Mouse (Mus musculus) forebrain, postnatal 0 days (tissue): ENCODE results near the gene Fkbp4. TPM values are rescaled to one million over a fixed set of nuclear protein-coding genes. Genes with fewer than 3 reads are reported as not detected.

Experiments
- ATAC-seq: fragments of 200-750 bp; cut with Nextera tagmentation; 2 replicates; pipeline ENCODE4 v1.8.0; 2017; ENCODE audit warnings: mild to moderate bottlenecking, moderate library complexity
- DNase-seq: peaks from one replicate; pipeline ENCODE4 v3.0.0-alpha.2; 2015
- H3K27ac ChIP-seq: fragments of 300-500 bp; sonication (generic); 2 replicates; pipeline ENCODE4 v1.5.1; 2014; ENCODE audit warnings: low read depth, mild to moderate bottlenecking, antibody characterized with exemption, low read length, moderate library complexity, mixed read lengths
- H3K27me3 ChIP-seq: fragments of 300-500 bp; sonication (generic); 2 replicates; pipeline ENCODE4 v1.6.1; 2014; ENCODE audit warnings: mild to moderate bottlenecking, low read length, mixed read lengths; ENCODE audit not compliant: insufficient read depth
- H3K36me3 ChIP-seq: fragments of 300-500 bp; sonication (generic); 2 replicates; pipeline ENCODE4 v1.6.1; 2014; ENCODE audit warnings: mild to moderate bottlenecking, moderate library complexity; ENCODE audit not compliant: insufficient read depth
- H3K4me1 ChIP-seq: fragments of 300-500 bp; sonication (generic); 2 replicates; pipeline ENCODE4 v1.6.1; 2014; ENCODE audit warnings: antibody characterized with exemption; ENCODE audit not compliant: insufficient read depth
- H3K4me2 ChIP-seq: fragments of 300-500 bp; sonication (generic); 2 replicates; pipeline ENCODE4 v1.6.1; 2014; ENCODE audit warnings: low read depth, mild to moderate bottlenecking, moderate library complexity
- H3K4me3 ChIP-seq: fragments of 300-500 bp; sonication (generic); 2 replicates; pipeline ENCODE4 v1.5.1; 2014; ENCODE audit warnings: low read depth, low read length, mixed read lengths
- H3K9ac ChIP-seq: fragments of 300-500 bp; sonication (generic); 2 replicates; pipeline ENCODE4 v1.6.1; 2014; ENCODE audit warnings: mild to moderate bottlenecking
- H3K9me3 ChIP-seq: fragments of 300-500 bp; sonication (generic); 2 replicates; pipeline ENCODE4 v1.6.1; 2016; ENCODE audit warnings: low read length
- CTCF ChIP-seq: sonication (generic); IDR thresholded peaks from 2 replicates; pipeline ENCODE4 v1.5.1; 2016; ENCODE audit warnings: antibody characterized with exemption, control low read depth, low read depth
- WGBS: fragments of 180-500 bp; shearing (Covaris S2); extraction: QIAGEN DNeasy Blood & Tissue Kit; methylation state at CpG from one replicate; pipeline ENCODE4 v1.1.7; 2014; 5-methylcytosine and 5-hydroxymethylcytosine counted together
- polyA plus RNA-seq: library from polyadenylated mRNA; unstranded; fragments of >200 nt; fragmentation: Nextera tagmentation; extraction: Ambion mirVana; gene quantifications from 2 replicates; pipeline ENCODE4 v1.2.1, GENCODE M21; 2015
- total RNA-seq: library from RNA; depleted of rRNA; stranded (reverse); fragments of >200 nt; gene quantifications from 2 replicates; pipeline ENCODE4 v1.2.3, GENCODE M21; 2014

Gene Fkbp4
- total and polyA plus RNA-seq, 2 experiments from 2014 or later, result 201 to 253 TPM

DNA sequence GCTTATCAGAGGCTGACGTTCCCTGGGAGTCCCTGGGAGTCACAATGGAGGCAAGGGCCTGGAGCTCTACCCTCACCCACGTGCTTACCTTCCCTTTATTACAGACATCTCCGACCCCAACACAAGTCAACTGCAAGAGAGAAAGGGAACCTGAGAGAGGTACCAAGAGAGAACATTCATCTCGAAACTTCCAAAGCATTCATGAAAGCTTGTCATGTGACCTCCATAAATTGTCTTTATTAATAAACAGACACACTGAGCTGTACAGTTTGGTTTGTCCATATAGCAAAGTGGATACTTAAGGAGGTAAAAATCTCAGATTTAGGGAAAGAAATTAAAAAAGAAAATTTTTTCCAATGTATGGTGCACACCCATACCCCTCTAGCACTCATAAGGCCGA is 22.3 kb downstream of the Fkbp4 start:
- H3K36me3 ChIP-seq, result peaks cover 23% of the 10 kb centered on the region
- H3K27ac ChIP-seq, result no peak overlapping the region
- no peaks in the 10 kb centered on the region for H3K4me1 ChIP-seq
- no peaks in the 10 kb centered on the region for H3K27me3 ChIP-seq
- TF ChIP-seq CTCF, result no peak
- WGBS, result 92% methylated on average over 5 of the region's 5 CpGs
- ATAC-seq (no peak), DNase-seq (no peak)
- no peak overlapping the region for H3K9ac ChIP-seq
- no peaks in the 10 kb centered on the region for H3K9me3 ChIP-seq
- H3K4me3 ChIP-seq, result no peak overlapping the region
- no peak overlapping the region for H3K4me2 ChIP-seq

DNA sequence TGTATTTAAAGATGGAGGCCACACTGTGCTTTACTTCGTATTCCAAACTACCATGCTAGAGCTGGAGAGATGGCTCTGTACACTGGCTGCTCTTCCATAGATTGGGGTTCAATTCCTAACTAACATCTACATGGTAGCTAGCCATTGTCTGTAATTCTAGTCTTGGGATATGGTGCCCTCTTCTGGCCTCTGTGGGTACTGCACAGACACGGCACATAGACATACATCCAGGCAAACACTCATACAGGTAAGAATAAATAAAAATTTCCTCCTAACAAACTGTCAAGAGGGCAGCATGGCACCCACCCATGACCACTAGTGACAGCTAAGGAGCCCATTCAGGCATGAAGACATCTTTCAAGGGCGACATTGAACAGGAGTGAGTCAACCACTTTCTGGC is 27.4 kb downstream of the Fkbp4 start:
- no peaks in the 10 kb centered on the region for H3K27me3 ChIP-seq

DNA sequence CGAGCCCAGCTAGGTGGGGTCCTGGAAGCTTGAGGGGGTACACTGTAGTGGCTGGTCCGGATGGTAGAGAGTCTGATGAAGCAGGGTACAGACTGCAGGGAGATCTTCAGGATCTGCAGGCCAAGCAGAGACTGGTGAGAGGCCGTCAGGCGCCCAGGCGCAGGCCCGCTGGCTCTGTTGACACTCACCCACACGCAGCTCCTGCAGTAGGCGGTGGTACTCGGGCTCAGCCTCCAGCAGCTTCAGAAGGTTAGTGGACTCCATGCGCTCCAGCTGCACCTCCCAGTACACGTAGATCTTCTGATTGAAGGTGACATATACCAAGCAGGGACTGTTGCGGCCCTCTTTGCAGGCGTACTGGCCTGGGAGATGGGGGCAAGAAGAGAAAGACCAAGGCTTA is 28.2 kb downstream of the Fkbp4 start:
- Histone ChIP-seq H3K27me3 (no peaks in the 10 kb centered on the region), H3K27ac (no peak overlapping the region), H3K4me1 (no peaks in the 10 kb centered on the region), H3K9me3 (no peaks in the 10 kb centered on the region), H3K9ac (no peak overlapping the region), H3K36me3 (peaks cover 49% of the 10 kb centered on the region), H3K4me2 (no peak overlapping the region), H3K4me3 (no peak overlapping the region)
- no peak for TF ChIP-seq CTCF
- DNase-seq (no peak), ATAC-seq (no peak)
- WGBS, result 95% methylated on average over 13 of the region's 13 CpGs

More for the DNA sequence above, 27.4 kb downstream of the Fkbp4 start:
- Histone ChIP-seq H3K4me1 (no peaks in the 10 kb centered on the region), H3K9ac (no peak overlapping the region), H3K27ac (no peak overlapping the region), H3K9me3 (no peaks in the 10 kb centered on the region), H3K36me3 (peaks cover 55% of the 10 kb centered on the region), H3K4me2 (no peak overlapping the region), H3K4me3 (no peak overlapping the region)
- ATAC-seq (peak; percentile 75), DNase-seq (peak; percentile 87)
- peak; percentile 93 for TF ChIP-seq CTCF
- WGBS, result 20% methylated on average over 3 of the region's 3 CpGs

DNA sequence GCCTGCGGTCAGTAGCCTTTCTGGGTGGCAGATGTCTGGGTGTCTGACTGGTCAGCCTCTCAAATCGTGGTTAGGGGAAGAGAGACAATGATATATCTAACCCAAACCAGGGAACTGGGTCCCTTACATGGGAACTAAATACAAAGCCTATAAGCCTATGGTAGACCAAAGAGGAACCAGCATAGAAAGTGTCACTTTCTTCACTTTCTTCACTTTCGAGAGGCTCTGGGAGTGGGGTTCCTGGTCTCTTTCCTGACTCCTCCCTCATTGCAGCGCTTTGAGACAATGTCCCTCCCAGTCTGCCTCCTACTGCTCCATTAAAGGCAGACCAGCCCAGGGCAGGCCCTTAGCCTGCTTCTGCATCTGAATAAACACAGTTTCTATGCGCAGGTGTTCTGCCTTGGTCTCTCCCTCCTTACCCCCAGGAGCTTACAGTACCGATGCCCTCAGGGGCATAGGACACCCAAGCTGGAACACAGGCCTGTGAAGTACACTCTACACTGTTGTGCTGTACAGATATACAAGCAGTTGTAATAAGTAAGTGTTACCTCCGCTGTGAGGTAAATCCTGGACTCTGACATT is 29.8 kb downstream of the Fkbp4 start:
- WGBS, result 91% methylated on average over 7 of the region's 7 CpGs
- no peak for ATAC-seq
- H3K4me3 ChIP-seq, result no peak overlapping the region

DNA sequence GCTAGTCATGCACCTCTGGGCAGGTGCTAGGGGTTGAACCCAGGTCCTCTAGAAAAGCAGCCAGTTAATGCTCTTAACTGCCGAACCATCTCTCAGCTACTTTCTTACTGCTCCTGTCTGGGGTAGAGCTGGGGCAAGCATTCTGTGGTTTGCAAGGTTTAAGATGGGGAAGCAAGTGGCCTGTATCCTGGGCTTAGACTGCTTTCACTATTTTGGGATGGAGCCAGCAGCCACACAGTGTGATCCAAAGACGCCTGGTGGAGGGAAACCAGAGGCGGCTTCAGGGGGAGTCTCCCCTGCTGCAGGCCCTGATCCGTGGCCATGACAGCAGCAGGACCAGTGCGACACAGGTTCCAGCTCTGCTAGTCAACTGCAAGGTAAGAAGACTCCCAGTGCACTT is 33.8 kb downstream of the Fkbp4 start:
- WGBS, result 45% methylated on average over 5 of the region's 5 CpGs
- TF ChIP-seq CTCF, result no peak
- Histone ChIP-seq H3K36me3 (peaks cover 28% of the 10 kb centered on the region), H3K27ac (no peak overlapping the region), H3K27me3 (no peaks in the 10 kb centered on the region), H3K4me2 (no peak overlapping the region), H3K4me3 (no peak overlapping the region), H3K9me3 (no peaks in the 10 kb centered on the region), H3K9ac (no peak overlapping the region), H3K4me1 (0 out of 2 replicates have a peak, but pooled peaks cover 5% of the 10 kb centered on the region)
- no peak for DNase-seq
- peak; percentile 16; the same call in 1 of the 2 replicates for ATAC-seq

More for the DNA sequence above, 29.8 kb downstream of the Fkbp4 start:
- Histone ChIP-seq H3K27ac (no peak overlapping the region), H3K4me1 (no peaks in the 10 kb centered on the region), H3K9ac (no peak overlapping the region), H3K9me3 (no peaks in the 10 kb centered on the region), H3K4me2 (no peak overlapping the region), H3K36me3 (peaks cover 53% of the 10 kb centered on the region), H3K27me3 (no peaks in the 10 kb centered on the region)
- no peak for DNase-seq
- no peak for TF ChIP-seq CTCF

DNA sequence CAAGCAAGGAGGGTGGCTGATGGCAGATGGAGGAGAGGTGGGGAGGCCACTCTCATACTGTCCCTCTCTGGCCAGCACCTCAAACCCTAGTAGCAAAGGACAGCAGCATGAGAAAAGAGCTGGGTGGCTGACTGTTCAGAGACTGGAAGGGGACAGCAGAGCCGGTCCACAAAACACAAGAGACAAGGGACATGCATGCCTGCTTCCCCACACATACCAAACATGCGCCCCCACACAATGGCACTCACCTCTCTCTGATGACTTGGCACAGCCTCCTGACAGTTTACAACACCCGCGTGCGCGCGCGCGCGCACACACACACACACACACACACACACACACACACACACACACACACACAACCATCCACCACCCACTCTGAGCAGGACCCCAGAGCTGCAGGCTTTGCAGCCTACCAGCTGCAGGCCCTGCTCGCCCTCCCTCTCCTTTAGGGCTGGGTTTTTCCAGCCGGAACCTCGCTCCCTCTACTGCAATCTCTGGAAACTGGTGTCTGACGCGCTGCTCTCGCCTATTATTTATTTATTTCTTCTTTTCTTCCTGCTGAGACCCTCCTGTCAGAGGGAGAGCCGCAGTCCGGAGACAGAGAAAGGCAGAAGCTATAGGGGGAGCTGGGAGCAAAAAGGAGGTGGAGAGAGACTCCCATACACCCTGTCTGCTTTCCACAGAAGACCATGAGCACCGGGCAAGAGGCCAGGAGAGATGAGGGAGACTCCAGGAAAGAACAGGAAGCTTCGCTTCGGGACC is 38.9 kb downstream of the Fkbp4 start:
- Histone ChIP-seq H3K9me3 (no peaks in the 10 kb centered on the region), H3K4me3 (peak overlapping the region; percentile 29), H3K4me2 (peak overlapping the region; percentile 49), H3K9ac (peak overlapping the region; percentile 46), H3K27me3 (no peaks in the 10 kb centered on the region), H3K4me1 (0 out of 2 replicates have a peak, but pooled peaks cover 5% of the 10 kb centered on the region), H3K36me3 (no peaks in the 10 kb centered on the region), H3K27ac (peak overlapping the region; percentile 48)
- ATAC-seq, result peak; percentile 96
- 36% methylated on average over 21 of the region's 21 CpGs for WGBS
- peak; percentile 77 for DNase-seq
- no peak; the same call in 1 of the 2 replicates for TF ChIP-seq CTCF

DNA sequence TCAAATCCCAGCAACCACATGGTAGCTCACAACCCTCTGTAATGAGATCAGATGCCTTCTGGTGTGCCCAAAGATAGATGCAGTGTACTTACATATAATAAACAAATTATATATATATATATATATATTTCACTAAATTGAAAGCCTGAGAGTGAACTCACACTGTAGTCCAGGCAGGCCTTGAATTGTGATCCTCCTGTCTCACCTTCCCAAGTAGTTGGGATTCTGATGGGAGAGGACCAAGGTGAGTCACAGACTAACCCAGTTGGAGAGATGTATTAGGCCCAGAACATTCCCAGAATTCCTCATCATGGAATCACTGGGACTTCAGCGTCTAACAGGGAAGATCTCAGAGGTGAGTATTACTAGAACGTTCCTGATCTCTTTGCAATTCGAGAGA is 39.5 kb downstream of the Fkbp4 start, which contains the start of gene Nrip2:
Nrip2 (plus strand) TSS at position 301 of the 400 bp plus-strand sequence.
- H3K9me3 ChIP-seq, result no peaks in the 10 kb centered on the region
- 0 out of 2 replicates have a peak, but pooled peaks cover 5% of the 10 kb centered on the region for H3K4me1 ChIP-seq
- H3K9ac ChIP-seq, result peak within 1 kb of the TSS; percentile 46
- no peaks in the 10 kb centered on the region for H3K36me3 ChIP-seq
- H3K4me3 ChIP-seq, result peak within 1 kb of the TSS; percentile 29
- 82% methylated on average over 3 of the region's 3 CpGs for WGBS
- no peak for TF ChIP-seq CTCF
- H3K4me2 ChIP-seq, result peak within 1 kb of the TSS; percentile 49
- H3K27me3 ChIP-seq, result no peaks in the 10 kb centered on the region
- ATAC-seq, result no peak
- no peak for DNase-seq
- H3K27ac ChIP-seq, result peak within 1 kb of the TSS; percentile 48
